Mouse (Mus musculus): ENCODE data around the gene Hspa1a.
"Not testable (repeated sequence)": the region's sequence is repeated elsewhere in the genome, so short reads cannot be mapped to it uniquely, and the experiment has no call there.

The Hspa1a gene

GRCm38 (mm10) chr17:34969822-34970221 is 2.1 kb downstream of the Hspa1a start, which contains the start of gene Gm20481:
TSS of gene Gm20481 (plus strand) at chr17:34969912.
- not testable (repeated sequence) for DNase-seq (ENCODE audit: extremely low read depth, low read depth, low spot score)

GRCm38 (mm10) chr17:34965627-34966026 is 6.3 kb downstream of the Hspa1a start:
- DNase-seq (ENCODE audit: extremely low read depth, low read depth, low spot score), result no peak

- DNase-seq (ENCODE audit: extremely low read depth, low read depth, low spot score), result peak; percentile 94
These were observed 7.3 kb downstream of the Hspa1a start for GRCm38 (mm10) chr17:34964640-34965049.

GRCm38 (mm10) chr17:34962841-34963240 is 9.1 kb downstream of the Hspa1a start:
- no peak for DNase-seq (ENCODE audit: extremely low read depth, low read depth, low spot score)

GRCm38 (mm10) chr17:34962125-34962524 is 9.8 kb downstream of the Hspa1a start:
- no peak for DNase-seq (ENCODE audit: extremely low read depth, low read depth, low spot score)

- DNase-seq (ENCODE audit: extremely low read depth, low read depth, low spot score), result peak; percentile 94
These were observed 11.1 kb downstream of the Hspa1a start for GRCm38 (mm10) chr17:34960702-34961493.

GRCm38 (mm10) chr17:34959881-34960515 is 12.0 kb downstream of the Hspa1a start:
- DNase-seq (ENCODE audit: extremely low read depth, low read depth, low spot score), result no peak

GRCm38 (mm10) chr17:34959130-34959778 is 12.7 kb downstream of the Hspa1a start, which contains the start of gene Hspa1b:
TSS of gene Hspa1b (minus strand) at chr17:34959238.
- not testable (repeated sequence) for DNase-seq (ENCODE audit: extremely low read depth, low read depth, low spot score)

- DNase-seq (ENCODE audit: extremely low read depth, low read depth, low spot score), result not testable (repeated sequence)
These were observed 13.2 kb downstream of the Hspa1a start for GRCm38 (mm10) chr17:34958734-34959129.

- not testable (repeated sequence) for DNase-seq (ENCODE audit: extremely low read depth, low read depth, low spot score)
These were observed 14.0 kb downstream of the Hspa1a start for GRCm38 (mm10) chr17:34957966-34958365.

- DNase-seq (ENCODE audit: extremely low read depth, low read depth, low spot score), result not testable (repeated sequence)
These were observed 14.7 kb downstream of the Hspa1a start for GRCm38 (mm10) chr17:34957291-34957690.

- DNase-seq (ENCODE audit: extremely low read depth, low read depth, low spot score), result no peak
These were observed 15.6 kb downstream of the Hspa1a start for GRCm38 (mm10) chr17:34956340-34956739.

GRCm38 (mm10) chr17:34955884-34956283 is 16.1 kb downstream of the Hspa1a start:
- no peak for DNase-seq (ENCODE audit: extremely low read depth, low read depth, low spot score)

GRCm38 (mm10) chr17:34954831-34955230 is 17.1 kb downstream of the Hspa1a start:
- no peak for DNase-seq (ENCODE audit: extremely low read depth, low read depth, low spot score)

- DNase-seq (ENCODE audit: extremely low read depth, low read depth, low spot score), result no peak
These were observed 18.1 kb downstream of the Hspa1a start for GRCm38 (mm10) chr17:34953904-34954303.

GRCm38 (mm10) chr17:34953258-34953657 is 18.7 kb downstream of the Hspa1a start:
- no peak for DNase-seq (ENCODE audit: extremely low read depth, low read depth, low spot score)

- no peak for DNase-seq (ENCODE audit: extremely low read depth, low read depth, low spot score)
These were observed 19.4 kb downstream of the Hspa1a start for GRCm38 (mm10) chr17:34952378-34953040.

GRCm38 (mm10) chr17:34951636-34952377 is 20.1 kb downstream of the Hspa1a start:
- no peak for DNase-seq (ENCODE audit: extremely low read depth, low read depth, low spot score)

GRCm38 (mm10) chr17:34950514-34951455 is 21.2 kb downstream of the Hspa1a start:
- DNase-seq (ENCODE audit: extremely low read depth, low read depth, low spot score), result no peak

Data from fat pad, adult 2 months (tissue).